Mouse (Mus musculus) liver, postnatal 0 days (tissue): ENCODE data around the gene Cnppd1.

ENCODE experiments used
- CTCF ChIP-seq: sonication (generic); IDR thresholded peaks from 2 replicates; pipeline ENCODE4 v1.5.1; 2016; ENCODE audit warnings: antibody characterized with exemption, low read depth
- EP300 ChIP-seq: IDR thresholded peaks from 2 replicates; pipeline ENCODE4 v1.6.1; 2016; ENCODE audit warnings: antibody characterized with exemption, low read depth, mild to moderate bottlenecking

- no peak for TF ChIP-seq CTCF
- TF ChIP-seq EP300 = 0 out of 2 replicates have a peak, but pooled peaks have one; percentile 47
These were observed 6.2 kb upstream of the Cnppd1 start for GRCm38 (mm10) chr1:75148727-75149126.
